Mouse (Mus musculus) urinary bladder, postnatal 25 days (tissue): ENCODE results near the gene Specc1l.

Experiments used
- DNase-seq: peaks from one replicate; pipeline ENCODE4 v3.0.0; 2022; ENCODE audit warnings: low spot score

The Specc1l gene

GRCm38 (mm10) chr10:75211807-75212645 lies at the start of gene Specc1l:
Specc1l (plus strand) TSS chr10:75212073.
- DNase-seq: peak; percentile 94

- DNase-seq: no peak
These were observed 45.9 kb upstream of the Specc1l start for GRCm38 (mm10) chr10:75165825-75166481.

- no peak for DNase-seq
These were observed 45.3 kb upstream of the Specc1l start for GRCm38 (mm10) chr10:75166601-75167000.

GRCm38 (mm10) chr10:75170207-75170850 lies 41.5 kb upstream of the Specc1l start:
- peak; percentile 33 for DNase-seq

- no peak for DNase-seq
These were observed 38.8 kb upstream of the Specc1l start for GRCm38 (mm10) chr10:75173056-75173455.

- no peak for DNase-seq
These were observed 38.2 kb upstream of the Specc1l start for GRCm38 (mm10) chr10:75173712-75174111.

- no peak for DNase-seq
These were observed 35.4 kb upstream of the Specc1l start for GRCm38 (mm10) chr10:75176494-75176893.

- no peak for DNase-seq
These were observed 33.0 kb upstream of the Specc1l start for GRCm38 (mm10) chr10:75178911-75179310.

- peak; percentile 74 for DNase-seq
These were observed 29.6 kb upstream of the Specc1l start for GRCm38 (mm10) chr10:75182151-75182774.

GRCm38 (mm10) chr10:75184826-75185225 lies 27.0 kb upstream of the Specc1l start:
- DNase-seq: no peak

GRCm38 (mm10) chr10:75186551-75186950 lies 25.3 kb upstream of the Specc1l start:
- no peak for DNase-seq

GRCm38 (mm10) chr10:75187366-75188056 lies 24.4 kb upstream of the Specc1l start:
- DNase-seq: no peak

- no peak for DNase-seq
These were observed 20.2 kb upstream of the Specc1l start for GRCm38 (mm10) chr10:75191647-75192046.

- DNase-seq: no peak
These were observed 14.1 kb upstream of the Specc1l start for GRCm38 (mm10) chr10:75197817-75198216.

GRCm38 (mm10) chr10:75200733-75201132 lies 11.1 kb upstream of the Specc1l start:
- DNase-seq: no peak

GRCm38 (mm10) chr10:75206192-75206591 lies 5.7 kb upstream of the Specc1l start:
- no peak for DNase-seq

- no peak for DNase-seq
These were observed 1.0 kb upstream of the Specc1l start for GRCm38 (mm10) chr10:75210841-75211240.

- no peak for DNase-seq
These were observed 1.1 kb downstream of the Specc1l start for GRCm38 (mm10) chr10:75212981-75213380.

- no peak for DNase-seq
These were observed 8.8 kb downstream of the Specc1l start for GRCm38 (mm10) chr10:75220722-75221121.

GRCm38 (mm10) chr10:75221936-75222610 lies 10.2 kb downstream of the Specc1l start:
- DNase-seq: no peak

- no peak for DNase-seq
These were observed 10.7 kb downstream of the Specc1l start for GRCm38 (mm10) chr10:75222611-75222998.
